Mouse (Mus musculus) limb, embryonic 15.5 days (tissue): ENCODE measurements around the gene Gm10184. TPM values are rescaled to one million over a fixed set of nuclear protein-coding genes. Genes with fewer than 3 reads are reported as not detected.
"Not testable (repeated sequence)": the region's sequence is repeated elsewhere in the genome, so short reads cannot be mapped to it uniquely, and the experiment has no call there.

Experiments
- ATAC-seq: fragments of 200-750 bp; cut with Nextera tagmentation; 2 replicates; pipeline ENCODE4 v1.8.0; 2017; ENCODE audit warnings: low read depth, moderate TSS enrichment; ENCODE audit not compliant: insufficient number of reproducible peaks, low FRiP score, low TSS enrichment
- H3K27ac ChIP-seq: fragments of 300-500 bp; sonication (generic); 2 replicates; pipeline ENCODE4 v1.5.1; 2015; ENCODE audit warnings: moderate library complexity, mild to moderate bottlenecking, inconsistent platforms
- H3K27me3 ChIP-seq: fragments of 300-500 bp; sonication (generic); 2 replicates; pipeline ENCODE4 v1.6.1; 2015; ENCODE audit warnings: inconsistent platforms
- H3K36me3 ChIP-seq: fragments of 300-500 bp; sonication (generic); 2 replicates; pipeline ENCODE4 v1.6.1; 2015; ENCODE audit warnings: inconsistent platforms
- H3K4me1 ChIP-seq: fragments of 300-500 bp; sonication (generic); 2 replicates; pipeline ENCODE4 v1.6.1; 2015; ENCODE audit warnings: inconsistent platforms
- H3K4me2 ChIP-seq: fragments of 300-500 bp; sonication (generic); 2 replicates; pipeline ENCODE4 v1.6.1; 2015; ENCODE audit warnings: mild to moderate bottlenecking, inconsistent platforms
- H3K4me3 ChIP-seq: fragments of 300-500 bp; sonication (generic); 2 replicates; pipeline ENCODE4 v1.5.1; 2015; ENCODE audit warnings: mild to moderate bottlenecking, inconsistent platforms
- H3K9ac ChIP-seq: fragments of 300-500 bp; sonication (generic); 2 replicates; pipeline ENCODE4 v1.6.1; 2015; ENCODE audit warnings: inconsistent platforms
- H3K9me3 ChIP-seq: fragments of 300-500 bp; sonication (generic); 2 replicates; pipeline ENCODE4 v1.6.1; 2016; ENCODE audit warnings: inconsistent platforms
- WGBS: fragments of 180-500 bp; shearing (Covaris S2); methylation state at CpG from one replicate; pipeline ENCODE4 v1.1.7; 2015; 5-methylcytosine and 5-hydroxymethylcytosine counted together
- polyA plus RNA-seq: library from polyadenylated mRNA; unstranded; fragments of >200 nt; fragmentation: Nextera tagmentation; extraction: Ambion mirVana; gene quantifications from 2 replicates; pipeline ENCODE4 v1.2.1, GENCODE M21; 2015

The Gm10184 gene
- polyA plus RNA-seq, result 33.5 and 36.4 TPM in 2 replicates

- Histone ChIP-seq H3K9ac (no peak within 1 kb of the TSS), H3K9me3 (no peaks in the 10 kb centered on the region), H3K4me3 (no peak within 1 kb of the TSS), H3K4me2 (no peak within 1 kb of the TSS), H3K4me1 (no peaks in the 10 kb centered on the region), H3K27ac (no peak within 1 kb of the TSS), H3K36me3 (no peaks in the 10 kb centered on the region), H3K27me3 (no peaks in the 10 kb centered on the region)
- no peak for ATAC-seq
- 94% methylated on average over 6 of the region's 6 CpGs for WGBS
These were observed at the start of gene Gm10184 for GRCm38 (mm10) chr17:89910349-89910748. TSS of gene Gm10184 (minus strand) at chr17:89910449.

DNA sequence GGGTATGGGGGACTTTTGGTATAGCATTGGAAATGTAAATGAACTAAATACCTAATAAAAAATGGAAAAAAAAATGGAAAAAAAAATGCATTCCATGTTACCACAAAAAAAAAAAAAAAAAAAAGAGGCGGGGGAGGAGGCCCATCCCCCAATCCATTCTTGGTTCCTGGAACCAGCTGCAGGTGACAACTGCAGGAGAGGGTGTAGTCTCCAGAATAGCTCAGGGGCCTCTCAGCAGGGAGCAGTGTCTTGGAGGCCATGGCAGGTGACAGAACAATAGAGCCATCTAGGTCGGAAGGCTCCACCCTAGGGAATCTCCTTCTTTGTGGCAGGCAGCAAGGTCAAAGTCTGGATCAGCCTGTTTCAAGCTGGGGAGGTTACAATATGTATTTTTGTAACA is 23.7 kb upstream of the Gm10184 start:
- Histone ChIP-seq H3K27ac (no peak overlapping the region), H3K9ac (no peak overlapping the region), H3K4me2 (no peak overlapping the region), H3K9me3 (no peaks in the 10 kb centered on the region), H3K27me3 (no peaks in the 10 kb centered on the region), H3K36me3 (no peaks in the 10 kb centered on the region), H3K4me1 (no peaks in the 10 kb centered on the region), H3K4me3 (no peak overlapping the region)
- 59% methylated on average over 2 of the region's 2 CpGs for WGBS
- ATAC-seq, result no peak

DNA sequence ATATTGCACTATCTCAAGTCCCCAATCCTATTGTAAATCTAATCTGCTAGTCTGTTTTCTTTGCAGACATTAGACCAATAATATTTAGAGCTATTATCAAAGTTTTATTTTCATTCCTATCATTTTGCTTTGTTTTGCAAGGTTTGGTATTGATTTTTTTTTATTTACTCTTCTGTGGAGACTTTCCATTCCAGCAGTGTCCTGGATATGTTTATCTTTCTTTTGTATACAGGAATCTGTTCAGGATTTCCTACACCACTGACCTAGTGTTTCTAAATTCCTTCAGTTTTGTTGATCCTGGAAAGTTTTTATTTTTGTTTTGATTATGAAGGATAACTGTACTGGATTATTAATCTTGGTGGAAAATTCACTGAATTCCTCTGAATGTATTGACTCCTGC is 2.6 kb downstream of the Gm10184 start:
- H3K4me1 ChIP-seq, result no peaks in the 10 kb centered on the region
- no peak overlapping the region for H3K27ac ChIP-seq
- H3K4me3 ChIP-seq, result no peak overlapping the region
- H3K9ac ChIP-seq, result no peak overlapping the region
- ATAC-seq, result no peak
- H3K9me3 ChIP-seq, result no peaks in the 10 kb centered on the region
- H3K27me3 ChIP-seq, result no peaks in the 10 kb centered on the region
- H3K36me3 ChIP-seq, result no peaks in the 10 kb centered on the region
- H3K4me2 ChIP-seq, result no peak overlapping the region

- 89% methylated on average over 5 of the region's 5 CpGs for WGBS
These were observed 5.5 kb downstream of the Gm10184 start for GRCm38 (mm10) chr17:89904701-89905100.

DNA sequence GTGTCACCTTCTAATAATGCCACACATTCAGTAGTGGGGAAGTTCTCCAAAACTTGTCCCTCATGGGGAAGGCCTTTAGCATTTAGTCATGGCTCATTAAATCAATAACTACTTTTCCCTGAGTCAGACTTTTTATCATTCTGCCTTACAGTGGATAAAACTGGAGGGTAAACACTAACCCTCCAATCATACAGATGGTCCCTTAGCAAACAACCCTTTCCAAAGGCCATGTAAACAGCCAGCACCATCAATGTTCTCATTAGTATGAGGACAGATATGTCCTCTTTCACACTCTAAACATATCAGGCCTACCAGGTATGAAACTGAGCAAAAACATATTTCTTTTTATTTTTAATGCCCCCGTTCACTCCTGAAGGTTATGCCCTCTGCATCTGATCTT is 7.5 kb downstream of the Gm10184 start:
- H3K9me3 ChIP-seq, result no peaks in the 10 kb centered on the region
- ATAC-seq, result no peak
- H3K4me1 ChIP-seq, result no peaks in the 10 kb centered on the region
- no peak overlapping the region for H3K4me3 ChIP-seq
- H3K27ac ChIP-seq, result no peak overlapping the region
- no peaks in the 10 kb centered on the region for H3K27me3 ChIP-seq
- 82% methylated on average over 1 of the region's 1 CpGs for WGBS
- H3K36me3 ChIP-seq, result no peaks in the 10 kb centered on the region
- H3K9ac ChIP-seq, result no peak overlapping the region
- no peak overlapping the region for H3K4me2 ChIP-seq

More at GRCm38 (mm10) chr17:89904701-89905100, 5.5 kb downstream of the Gm10184 start:
- not testable (repeated sequence) for H3K4me1 ChIP-seq, H3K36me3 ChIP-seq, H3K27me3 ChIP-seq, H3K4me3 ChIP-seq, ATAC-seq, H3K4me2 ChIP-seq, H3K27ac ChIP-seq, H3K9me3 ChIP-seq, H3K9ac ChIP-seq

- Histone ChIP-seq H3K36me3 (no peaks in the 10 kb centered on the region), H3K9ac (no peak overlapping the region), H3K4me3 (no peak overlapping the region), H3K27ac (no peak overlapping the region), H3K9me3 (no peaks in the 10 kb centered on the region), H3K4me1 (no peaks in the 10 kb centered on the region), H3K4me2 (no peak overlapping the region), H3K27me3 (no peaks in the 10 kb centered on the region)
- no peak for ATAC-seq
- WGBS, result 56% methylated on average over 7 of the region's 7 CpGs
These were observed 9.6 kb downstream of the Gm10184 start for GRCm38 (mm10) chr17:89900610-89901009.

GRCm38 (mm10) chr17:89899813-89900212 is 10.4 kb downstream of the Gm10184 start:
- Histone ChIP-seq H3K9me3 (no peaks in the 10 kb centered on the region), H3K27ac (no peak overlapping the region), H3K9ac (no peak overlapping the region), H3K27me3 (no peaks in the 10 kb centered on the region), H3K4me1 (no peaks in the 10 kb centered on the region), H3K36me3 (no peaks in the 10 kb centered on the region), H3K4me2 (no peak overlapping the region), H3K4me3 (no peak overlapping the region)
- 53% methylated on average over 3 of the region's 3 CpGs for WGBS
- no peak for ATAC-seq

- Histone ChIP-seq H3K4me3 (no peak overlapping the region), H3K4me1 (no peaks in the 10 kb centered on the region), H3K36me3 (no peaks in the 10 kb centered on the region), H3K27me3 (no peaks in the 10 kb centered on the region), H3K9me3 (no peaks in the 10 kb centered on the region), H3K4me2 (no peak overlapping the region), H3K27ac (no peak overlapping the region), H3K9ac (no peak overlapping the region)
- WGBS, result 80% methylated on average over 3 of the region's 3 CpGs
- ATAC-seq, result no peak
These were observed 45.3 kb downstream of the Gm10184 start for GRCm38 (mm10) chr17:89864996-89865395.
